ENCODE assay signal across 28 mouse cellular contexts in the genomic region with DNA sequence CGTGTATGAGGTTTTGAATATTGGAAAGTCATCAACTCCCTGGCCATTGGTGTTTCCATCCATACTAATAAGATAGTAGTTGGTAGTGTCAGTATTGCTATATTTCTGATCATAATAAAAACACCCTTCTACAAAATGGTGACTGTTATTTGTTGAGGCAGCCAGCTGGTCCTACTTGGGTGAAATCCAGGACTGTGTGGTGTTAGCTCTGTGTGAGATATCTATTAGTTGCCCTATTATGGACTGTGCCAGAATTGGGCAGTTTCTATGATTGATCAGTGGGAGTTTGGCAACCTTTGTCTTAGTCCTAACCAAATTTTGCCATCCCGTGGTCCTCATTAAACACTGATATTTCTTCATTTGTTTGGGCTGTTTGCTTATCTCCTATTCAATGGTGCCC. TPM values are rescaled to one million over a fixed set of nuclear protein-coding genes. Genes with fewer than 3 reads are reported as not detected.
A peak's percentile ranks its signal among the peaks of the same experiment; 100 is the strongest.
DNase-seq lines count a peak whose midpoint lies in the region; ATAC-seq and TF ChIP-seq lines count a peak whose summit lies in the region.
"Had no signal": no experiment of that assay in that cellular context is flagged by ENCODE, and none has a peak within 500 bp of the region (broad histone marks: within the 10 kb centered on the region; RNA-seq: fewer than 3 reads in every experiment).

No protein-coding gene starts in this region.

- no peak for DNase-seq in forebrain, embryonic 14.5 days (ENCODE audit: low spot score)
- DNase-seq in midbrain, postnatal 0 days (ENCODE audit: low spot score), result peak; percentile 51
- DNase-seq in midbrain, embryonic 11.5 days (ENCODE audit: low spot score, missing footprints), result no peak
- peak; percentile 66 to 79 for DNase-seq in cerebellum, postnatal 14 days
- no peak for DNase-seq in kidney, adult 11 months
- DNase-seq in heart, adult 18-20 months, result no peak
- DNase-seq: forebrain, postnatal 0 days; heart, postnatal 10 days; kidney, adult 8-10 months; kidney, postnatal 10 days; layer of hippocampus, postnatal 36 days; liver, embryonic 13.5 days; lung, adult 18-20 months; lung, postnatal 4 days; thymus, postnatal 4 days had no signal

- no peaks in the 10 kb centered on the region for H3K27me3 ChIP-seq in forebrain, embryonic 15.5 days
- no peaks in the 10 kb centered on the region for H3K27me3 ChIP-seq in forebrain, embryonic 14.5 days (replicated peaks; ENCODE audit: control insufficient read depth, insufficient read depth, low read length)
- no peaks in the 10 kb centered on the region for H3K27me3 ChIP-seq in midbrain, postnatal 0 days (ENCODE audit: insufficient read depth, low read length)
- H3K27me3 ChIP-seq in midbrain, embryonic 11.5 days (ENCODE audit: control insufficient read depth, insufficient read depth, low read length), result no peaks in the 10 kb centered on the region
- H3K27me3 ChIP-seq: embryonic facial prominence, embryonic 13.5 days; heart, embryonic 13.5 days; intestine, embryonic 15.5 days; limb, embryonic 13.5 days; liver, embryonic 13.5 days; megakaryocyte, embryonic 14.5 days; midbrain, embryonic 13.5 days had no signal

- no peak overlapping the region for H3K4me2 ChIP-seq in forebrain, embryonic 15.5 days (replicated peaks)
- H3K4me2 ChIP-seq in forebrain, embryonic 14.5 days (ENCODE audit: low read length), result no peak overlapping the region
- no peak overlapping the region for H3K4me2 ChIP-seq in midbrain, postnatal 0 days (ENCODE audit: low read depth, low read length, poor library complexity, severe bottlenecking)
- H3K4me2 ChIP-seq in midbrain, embryonic 11.5 days, result no peak overlapping the region
- H3K4me2 ChIP-seq: embryonic facial prominence, embryonic 13.5 days; heart, embryonic 13.5 days; intestine, embryonic 15.5 days; limb, embryonic 13.5 days; liver, embryonic 13.5 days; midbrain, embryonic 13.5 days had no signal

- H3K4me3 ChIP-seq in forebrain, embryonic 15.5 days, result no peak overlapping the region
- H3K4me3 ChIP-seq in forebrain, embryonic 14.5 days (ENCODE audit: low read depth, low read length), result no peak overlapping the region
- no peak overlapping the region for H3K4me3 ChIP-seq in midbrain, postnatal 0 days (ENCODE audit: low read depth, low read length)
- no peak overlapping the region for H3K4me3 ChIP-seq in midbrain, embryonic 11.5 days (ENCODE audit: low read depth, low read length)
- H3K4me3 ChIP-seq: embryonic facial prominence, embryonic 13.5 days; forebrain, embryonic 10.5 days; heart, embryonic 13.5 days; intestine, embryonic 15.5 days; limb, embryonic 13.5 days; liver, embryonic 13.5 days; megakaryocyte, embryonic 14.5 days; midbrain, embryonic 13.5 days had no signal

- no peaks in the 10 kb centered on the region; the same call in 1 of the 2 replicates for H3K36me3 ChIP-seq in forebrain, embryonic 15.5 days
- H3K36me3 ChIP-seq in forebrain, embryonic 14.5 days (ENCODE audit: control insufficient read depth, insufficient read depth, low read length), result no peaks in the 10 kb centered on the region
- H3K36me3 ChIP-seq in midbrain, postnatal 0 days (ENCODE audit: insufficient read depth, low read length), result no peaks in the 10 kb centered on the region
- H3K36me3 ChIP-seq in midbrain, embryonic 11.5 days (ENCODE audit: control insufficient read depth, insufficient read depth, low read length), result no peaks in the 10 kb centered on the region
- H3K36me3 ChIP-seq: embryonic facial prominence, embryonic 13.5 days; forebrain, embryonic 10.5 days; heart, embryonic 13.5 days; intestine, embryonic 15.5 days; limb, embryonic 13.5 days; liver, embryonic 13.5 days had no signal

- H3K9me3 ChIP-seq in forebrain, embryonic 15.5 days, result no peaks in the 10 kb centered on the region
- no peaks in the 10 kb centered on the region for H3K9me3 ChIP-seq in forebrain, embryonic 14.5 days (replicated peaks; ENCODE audit: control insufficient read depth, low read length)
- H3K9me3 ChIP-seq in midbrain, postnatal 0 days (ENCODE audit: low read length), result no peaks in the 10 kb centered on the region
- H3K9me3 ChIP-seq in midbrain, embryonic 11.5 days (ENCODE audit: control insufficient read depth, low read length), result no peaks in the 10 kb centered on the region
- H3K9me3 ChIP-seq: embryonic facial prominence, embryonic 13.5 days; forebrain, embryonic 10.5 days; heart, embryonic 13.5 days; intestine, embryonic 15.5 days; limb, embryonic 13.5 days; liver, embryonic 13.5 days; megakaryocyte, embryonic 14.5 days; midbrain, embryonic 13.5 days had no signal

- H3K27ac ChIP-seq in forebrain, embryonic 15.5 days (replicated peaks), result no peak overlapping the region
- no peak overlapping the region for H3K27ac ChIP-seq in forebrain, embryonic 14.5 days (ENCODE audit: low read depth, low read length)
- H3K27ac ChIP-seq in midbrain, postnatal 0 days (ENCODE audit: low read depth, low read length), result no peak overlapping the region
- H3K27ac ChIP-seq in midbrain, embryonic 11.5 days (ENCODE audit: low read depth, low read length), result no peak overlapping the region
- H3K27ac ChIP-seq: embryonic facial prominence, embryonic 13.5 days; forebrain, embryonic 10.5 days; heart, embryonic 13.5 days; intestine, embryonic 15.5 days; limb, embryonic 13.5 days; liver, embryonic 13.5 days; midbrain, embryonic 13.5 days had no signal

- TF ChIP-seq CTCF in midbrain, postnatal 0 days (IDR thresholded peaks at IDR 0.05), result no peak

- ATAC-seq in forebrain, embryonic 15.5 days (replicated peaks), result 0 out of 2 replicates have a peak, but pooled peaks have one; percentile 32
- ATAC-seq in forebrain, embryonic 14.5 days, result no peak
- ATAC-seq in midbrain, postnatal 0 days (ENCODE audit: low FRiP score), result no peak
- ATAC-seq in midbrain, embryonic 11.5 days (ENCODE audit: low FRiP score), result no peak
- ATAC-seq: CD4-positive, CD25-positive, alpha-beta regulatory T cell, adult 4 months; forebrain, postnatal 0 days; hindbrain, embryonic 16.5 days; intestine, embryonic 15.5 days; lung, postnatal 0 days; midbrain, embryonic 13.5 days had no signal

- no peaks in the 10 kb centered on the region for H3K4me1 ChIP-seq in forebrain, embryonic 15.5 days
- no peaks in the 10 kb centered on the region for H3K4me1 ChIP-seq in forebrain, embryonic 14.5 days (ENCODE audit: control insufficient read depth, insufficient read depth, low read length)
- H3K4me1 ChIP-seq in midbrain, postnatal 0 days (ENCODE audit: insufficient read depth, low read length), result no peaks in the 10 kb centered on the region
- no peaks in the 10 kb centered on the region for H3K4me1 ChIP-seq in midbrain, embryonic 11.5 days (ENCODE audit: control insufficient read depth, insufficient read depth, low read length)
- H3K4me1 ChIP-seq: forebrain, embryonic 10.5 days; heart, embryonic 13.5 days; intestine, embryonic 15.5 days; limb, embryonic 13.5 days; liver, embryonic 13.5 days; megakaryocyte, embryonic 14.5 days; midbrain, embryonic 13.5 days had no signal

- no peak overlapping the region for H3K9ac ChIP-seq in forebrain, embryonic 15.5 days (replicated peaks)
- no peak overlapping the region for H3K9ac ChIP-seq in forebrain, embryonic 14.5 days (ENCODE audit: low read length)
- no peak overlapping the region for H3K9ac ChIP-seq in midbrain, postnatal 0 days (replicated peaks; ENCODE audit: low read length, poor library complexity, severe bottlenecking)
- H3K9ac ChIP-seq in midbrain, embryonic 11.5 days (ENCODE audit: low read length), result no peak overlapping the region
- H3K9ac ChIP-seq: embryonic facial prominence, embryonic 13.5 days; forebrain, postnatal 0 days; heart, embryonic 13.5 days; intestine, embryonic 15.5 days; limb, embryonic 13.5 days; liver, embryonic 13.5 days; midbrain, embryonic 13.5 days had no signal

- WGBS in forebrain, embryonic 15.5 days, result 69% methylated on average over 2 of the region's 2 CpGs
- 82% methylated on average over 2 of the region's 2 CpGs for WGBS in forebrain, embryonic 14.5 days
- 78% methylated on average over 2 of the region's 2 CpGs for WGBS in midbrain, postnatal 0 days
- 76% methylated on average over 2 of the region's 2 CpGs for WGBS in midbrain, embryonic 11.5 days

RNA-seq across cellular contexts. Expression of gene Gap43, which starts 14.3 kb away (rescaled TPM):
- 699 and 719 TPM in 2 replicates for polyA plus RNA-seq in forebrain, embryonic 15.5 days (2015; fragmentation: Nextera tagmentation; extraction: Ambion mirVana)
- polyA plus RNA-seq in forebrain, embryonic 14.5 days (2014; fragmentation: Nextera tagmentation; extraction: Ambion mirVana), result 829 and 974 TPM in 2 replicates
- 874 and 1,101 TPM in 2 replicates for total RNA-seq in midbrain, postnatal 0 days (2014; rRNA removed)
- 2,398 and 2,505 TPM in 2 replicates for polyA plus RNA-seq in midbrain, postnatal 0 days (2015; fragmentation: Nextera tagmentation; extraction: Ambion mirVana)
- polyA plus RNA-seq in midbrain, embryonic 11.5 days (2014; fragmentation: Nextera tagmentation; extraction: Ambion mirVana), result 301 and 323 TPM in 2 replicates
- total RNA-seq in heart, adult 18-20 months (2021), result under 1 TPM; 0.17 to 0.41 TPM
- total RNA-seq: hematopoietic stem cell, adult 5-6 weeks; monocyte, adult 5-6 weeks had no signal
- polyA plus RNA-seq: CD4-positive, CD25-positive, alpha-beta regulatory T cell, adult 4 months had no signal

Comparison
In these comparisons a context has a peak if more than half of its experiments do, and no peak if none do; other contexts are left out.
1. DNase-seq: peak in midbrain, postnatal 0 days (single experiment) and cerebellum, postnatal 14 days (2 of 2); none in forebrain, embryonic 14.5 days (single experiment), midbrain, embryonic 11.5 days (single experiment), kidney, adult 11 months (single experiment) and heart, adult 18-20 months (0 of 2).